Mouse (Mus musculus) adrenal gland, adult 10 weeks (tissue): Measurements from ENCODE around the gene Tas2r137. TPM values are rescaled to one million over a fixed set of nuclear protein-coding genes. Genes with fewer than 3 reads are reported as not detected.

ENCODE experiments used
- polyA plus RNA-seq: library from polyadenylated mRNA; stranded (reverse); fragments of 350-450 nt; fragmentation: Illumina TruSeq; extraction: RNeasy Lipid Tissue Mini Kit (QIAGEN cat#74804); gene quantifications from one replicate; pipeline ENCODE4 v1.2.3, GENCODE M21; 2014; ENCODE audit warnings: low read depth, low replicate concordance

Tas2r137 gene
- not detected for polyA plus RNA-seq

GRCm38 (mm10) chr6:40490933-40491332, at the start of gene Tas2r137:
Gene Tas2r137, plus strand, starts transcription at chr6:40491233.

GRCm38 (mm10) chr6:40470916-40471719, 19.9 kb upstream of the Tas2r137 start, which contains the start of gene Ssbp1:
Gene Ssbp1, plus strand, starts transcription at chr6:40471352.

GRCm38 (mm10) chr6:40493229-40493628, 2.2 kb downstream of the Tas2r137 start, which contains the start of gene Tas2r108:
Gene Tas2r108, plus strand, starts transcription at chr6:40493529.

GRCm38 (mm10) chr6:40519408-40519807, 28.4 kb downstream of the Tas2r137 start, which contains the start of gene Prss37:
Gene Prss37, minus strand, starts transcription at chr6:40519508.

Other genes starting within 250 kb of the Tas2r137 start
- gene Agk, start 166.1 kb upstream of the Tas2r137 start, polyA plus RNA-seq, result 28.8 TPM
- 19.3 TPM for gene E330009J07Rik, start 55.1 kb upstream of the Tas2r137 start, polyA plus RNA-seq
- not detected for gene Wee2, start 52.1 kb upstream of the Tas2r137 start, polyA plus RNA-seq
- 125 TPM for gene Ssbp1, start 19.9 kb upstream of the Tas2r137 start, polyA plus RNA-seq
- not detected for gene Tas2r108, start 2.3 kb downstream of the Tas2r137 start, polyA plus RNA-seq
- not detected for gene Prss37, start 28.3 kb downstream of the Tas2r137 start, polyA plus RNA-seq
- not detected for gene Olfr461, start 63.8 kb downstream of the Tas2r137 start, polyA plus RNA-seq
- not detected for gene Olfr460, start 78.3 kb downstream of the Tas2r137 start, polyA plus RNA-seq
- gene Clec5a, start 94.6 kb downstream of the Tas2r137 start, polyA plus RNA-seq, result 9.6 TPM
- gene Tas2r138, start 122.1 kb downstream of the Tas2r137 start, polyA plus RNA-seq, result not detected
- 1.7 TPM for gene Mgam, start 137.6 kb downstream of the Tas2r137 start, polyA plus RNA-seq